Mouse (Mus musculus) heart, embryonic 11.5 days (tissue): ENCODE measurements around the gene Phlda1. TPM values are rescaled to one million over a fixed set of nuclear protein-coding genes. Genes with fewer than 3 reads are reported as not detected.

ENCODE experiments used
- ATAC-seq: fragments of 200-750 bp; cut with Nextera tagmentation; replicated peaks from 2 replicates; pipeline ENCODE4 v1.8.0; 2017; ENCODE audit warnings: moderate library complexity; ENCODE audit not compliant: insufficient number of reproducible peaks, low FRiP score, low TSS enrichment
- H3K27ac ChIP-seq: fragments of 300-500 bp; sonication (generic); 2 replicates; pipeline ENCODE4 v1.5.1; 2014; ENCODE audit warnings: mild to moderate bottlenecking, low read depth, low read length
- H3K27me3 ChIP-seq: fragments of 300-500 bp; sonication (generic); 2 replicates; pipeline ENCODE4 v1.6.1; 2014; ENCODE audit warnings: mild to moderate bottlenecking, low read length, mixed read lengths; ENCODE audit not compliant: control insufficient read depth, insufficient read depth
- H3K36me3 ChIP-seq: fragments of 300-500 bp; sonication (generic); 2 replicates; pipeline ENCODE4 v1.6.1; 2014; ENCODE audit warnings: mild to moderate bottlenecking, low read length, moderate library complexity, mixed read lengths; ENCODE audit not compliant: control insufficient read depth, insufficient read depth
- H3K4me1 ChIP-seq: fragments of 300-500 bp; sonication (generic); 2 replicates; pipeline ENCODE4 v1.6.1; 2014; ENCODE audit warnings: low read length; ENCODE audit not compliant: control insufficient read depth, insufficient read depth
- H3K4me2 ChIP-seq: fragments of 300-500 bp; sonication (generic); 2 replicates; pipeline ENCODE4 v1.6.1; 2014; ENCODE audit warnings: mild to moderate bottlenecking, moderate library complexity
- H3K4me3 ChIP-seq: fragments of 300-500 bp; sonication (generic); 2 replicates; pipeline ENCODE4 v1.5.1; 2014; ENCODE audit warnings: low read depth, low read length
- H3K9ac ChIP-seq: fragments of 300-500 bp; sonication (generic); 2 replicates; pipeline ENCODE4 v1.6.1; 2014; ENCODE audit warnings: mild to moderate bottlenecking, low read depth, low read length, moderate library complexity
- H3K9me3 ChIP-seq: fragments of 300-500 bp; sonication (generic); replicated peaks from 2 replicates; pipeline ENCODE4 v1.6.1; 2016; ENCODE audit warnings: low read length; ENCODE audit not compliant: control insufficient read depth
- WGBS: fragments of 180-500 bp; shearing (Covaris S2); extraction: QIAGEN DNeasy Blood & Tissue Kit; methylation state at CpG from one replicate; pipeline ENCODE4 v1.1.7; 2014; ENCODE audit not compliant: insufficient replicate concordance; 5-methylcytosine and 5-hydroxymethylcytosine counted together
- polyA plus RNA-seq: library from polyadenylated mRNA; unstranded; fragments of >200 nt; fragmentation: Nextera tagmentation; extraction: Ambion mirVana; gene quantifications from 2 replicates; pipeline ENCODE4 v1.2.1, GENCODE M21; 2014

Gene Phlda1
- polyA plus RNA-seq, 1 experiment from 2014 or later = 22.2 TPM

DNA sequence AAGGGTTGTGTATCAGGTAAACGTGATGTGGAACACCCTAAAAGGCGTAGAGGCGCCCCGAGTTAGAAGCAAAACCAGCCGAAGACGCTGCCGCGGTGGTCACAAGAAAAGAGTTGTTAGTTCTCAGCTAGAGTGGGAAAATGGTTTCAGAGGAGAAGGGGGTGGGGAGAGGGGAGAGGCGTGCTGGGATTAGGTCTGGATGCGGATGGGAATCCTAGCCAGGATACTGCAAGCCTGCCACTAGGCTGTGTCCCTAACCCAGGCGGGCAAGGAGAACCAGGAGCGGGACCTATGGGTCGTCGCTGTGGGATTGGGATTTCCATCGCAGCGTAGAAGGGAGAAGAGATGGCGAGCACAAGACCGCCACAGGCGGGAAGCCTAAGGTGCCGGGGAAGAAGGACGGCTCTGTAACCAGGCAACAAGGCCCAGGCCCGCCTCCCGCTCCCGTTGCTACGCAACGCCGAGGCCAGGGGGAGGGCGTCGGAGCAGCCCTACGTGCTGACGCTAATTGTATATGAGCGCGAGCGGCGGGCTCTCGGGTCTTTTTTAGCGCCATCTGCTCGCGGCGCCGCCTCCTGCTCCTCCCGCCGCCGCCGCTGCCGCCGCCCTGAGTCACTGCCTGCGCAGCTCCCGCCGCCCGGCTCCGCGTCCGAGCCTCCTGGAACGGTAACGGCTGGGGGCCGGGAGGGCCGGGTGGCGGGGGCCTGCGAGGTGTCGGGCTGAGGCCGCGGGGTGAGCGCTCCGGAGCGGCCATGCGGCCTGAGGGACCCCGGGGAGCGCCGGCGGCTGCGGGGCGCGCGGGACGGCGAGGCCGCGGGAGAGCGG, 33.2 kb upstream of the Phlda1 start, which contains the start of gene Nap1l1:
Gene Nap1l1, plus strand, starts transcription at position 538 of the 825 bp plus-strand sequence.
- peak; percentile 99 for ATAC-seq
- peak within 1 kb of the TSS; percentile 94 for H3K27ac ChIP-seq
- H3K9me3 ChIP-seq = no peaks in the 10 kb centered on the region
- peak within 1 kb of the TSS; percentile 98 for H3K9ac ChIP-seq
- peak within 1 kb of the TSS; percentile 82 for H3K4me2 ChIP-seq
- no peaks in the 10 kb centered on the region for H3K27me3 ChIP-seq
- peak within 1 kb of the TSS; percentile 98 for H3K4me3 ChIP-seq
- peaks cover 11% of the 10 kb centered on the region for H3K4me1 ChIP-seq
- H3K36me3 ChIP-seq = 0 out of 2 replicates have a peak, but pooled peaks cover 3% of the 10 kb centered on the region
- WGBS = under 1% methylated on average over 67 of the region's 80 CpGs

- Histone ChIP-seq H3K9ac (peak overlapping the region; percentile 98), H3K27ac (peak overlapping the region; percentile 94), H3K27me3 (no peaks in the 10 kb centered on the region), H3K36me3 (0 out of 2 replicates have a peak, but pooled peaks cover 3% of the 10 kb centered on the region), H3K9me3 (no peaks in the 10 kb centered on the region), H3K4me2 (peak overlapping the region; percentile 82), H3K4me1 (peaks cover 11% of the 10 kb centered on the region), H3K4me3 (peak overlapping the region; percentile 98)
- peak; percentile 70 for ATAC-seq
- WGBS = under 1% methylated on average over 54 of the region's 58 CpGs
Measured at GRCm38 (mm10) chr10:111473511-111474371, 32.3 kb upstream of the Phlda1 start.

DNA sequence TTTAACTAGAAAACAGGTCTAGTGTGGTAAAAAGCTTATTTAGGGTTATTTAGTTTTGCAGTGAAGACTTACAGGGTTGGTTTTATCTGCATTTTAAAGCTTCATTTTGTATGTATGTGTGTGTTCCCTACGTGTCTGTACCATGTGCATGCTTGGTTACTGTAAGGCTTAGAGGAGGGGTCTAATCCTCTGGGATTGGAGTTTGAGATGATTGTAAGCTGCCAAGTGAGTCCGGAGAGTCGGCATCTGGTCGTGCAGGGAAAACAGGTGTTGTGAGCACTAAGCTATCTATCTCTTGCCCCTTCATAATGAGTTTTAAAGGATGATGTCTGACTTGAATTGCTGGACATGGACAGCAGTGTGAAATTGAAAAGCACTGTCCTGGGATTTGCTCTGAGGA, 29.8 kb upstream of the Phlda1 start:
- 0 out of 2 replicates have a peak, but pooled peaks cover 5% of the 10 kb centered on the region for H3K36me3 ChIP-seq
- H3K4me1 ChIP-seq = peaks cover 11% of the 10 kb centered on the region
- H3K4me3 ChIP-seq = no peak overlapping the region
- H3K4me2 ChIP-seq = no peak overlapping the region
- H3K27me3 ChIP-seq = no peaks in the 10 kb centered on the region
- WGBS = 57% methylated on average over 4 of the region's 4 CpGs
- H3K9ac ChIP-seq = no peak overlapping the region
- H3K27ac ChIP-seq = no peak overlapping the region
- H3K9me3 ChIP-seq = no peaks in the 10 kb centered on the region
- ATAC-seq = no peak

DNA sequence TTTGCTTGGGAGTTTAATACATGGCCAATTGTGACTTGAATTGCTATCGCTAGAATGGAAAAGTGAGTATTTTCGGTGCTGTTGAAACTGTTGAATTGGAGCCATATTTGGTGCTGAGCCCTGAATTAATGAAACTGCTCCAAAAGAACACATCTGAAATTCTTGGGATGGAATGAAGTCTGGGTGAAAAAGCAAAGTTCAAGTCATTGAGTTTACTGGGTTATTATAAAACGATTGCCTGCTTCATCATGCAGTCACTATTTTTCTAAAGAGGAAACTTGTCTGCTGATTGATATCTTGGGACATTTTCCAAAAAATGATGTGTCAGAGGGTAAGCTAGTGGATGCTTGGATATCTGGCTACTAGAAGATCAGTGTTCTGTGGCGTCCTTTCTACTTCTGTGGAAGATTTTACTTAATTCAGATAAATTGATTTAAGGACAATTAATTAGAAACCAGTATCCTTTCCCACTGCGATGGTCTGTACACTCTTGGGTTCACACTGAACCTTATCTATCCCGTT, 29.0 kb upstream of the Phlda1 start:
- Histone ChIP-seq H3K9ac (no peak overlapping the region), H3K4me2 (no peak overlapping the region), H3K4me1 (peaks cover 11% of the 10 kb centered on the region), H3K36me3 (0 out of 2 replicates have a peak, but pooled peaks cover 9% of the 10 kb centered on the region), H3K27me3 (no peaks in the 10 kb centered on the region), H3K4me3 (no peak overlapping the region), H3K9me3 (no peaks in the 10 kb centered on the region), H3K27ac (no peak overlapping the region)
- no peak for ATAC-seq
- 82% methylated on average over 6 of the region's 6 CpGs for WGBS

DNA sequence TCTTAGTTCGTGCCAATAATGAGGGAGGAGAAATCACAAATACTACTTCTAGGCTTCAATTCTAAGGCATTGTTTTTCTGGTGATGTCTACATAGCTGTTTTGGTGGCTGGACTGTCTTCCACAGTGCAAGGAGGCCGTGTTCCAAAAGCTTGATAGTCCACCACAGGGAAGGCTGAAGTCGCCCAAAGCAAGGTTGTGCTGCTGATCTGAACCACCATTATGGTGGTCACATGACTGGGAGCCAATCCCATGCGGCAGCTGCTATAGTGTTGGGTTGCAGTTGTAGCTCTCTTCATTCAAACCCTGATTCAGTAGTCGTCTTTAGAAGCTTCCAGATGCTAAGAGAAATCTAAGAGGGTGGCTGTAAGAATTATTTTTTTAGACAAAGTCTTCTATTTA, 26.5 kb upstream of the Phlda1 start:
- Histone ChIP-seq H3K36me3 (peaks cover 11% of the 10 kb centered on the region; the same call in 1 of the 2 replicates), H3K27me3 (no peaks in the 10 kb centered on the region), H3K4me3 (no peak overlapping the region), H3K9ac (no peak overlapping the region), H3K4me1 (peaks cover 16% of the 10 kb centered on the region), H3K27ac (no peak overlapping the region), H3K4me2 (no peak overlapping the region), H3K9me3 (no peaks in the 10 kb centered on the region)
- WGBS = 81% methylated on average over 5 of the region's 5 CpGs
- no peak for ATAC-seq

- H3K36me3 ChIP-seq = peaks cover 19% of the 10 kb centered on the region
Measured at GRCm38 (mm10) chr10:111482654-111483053, 23.4 kb upstream of the Phlda1 start.

DNA sequence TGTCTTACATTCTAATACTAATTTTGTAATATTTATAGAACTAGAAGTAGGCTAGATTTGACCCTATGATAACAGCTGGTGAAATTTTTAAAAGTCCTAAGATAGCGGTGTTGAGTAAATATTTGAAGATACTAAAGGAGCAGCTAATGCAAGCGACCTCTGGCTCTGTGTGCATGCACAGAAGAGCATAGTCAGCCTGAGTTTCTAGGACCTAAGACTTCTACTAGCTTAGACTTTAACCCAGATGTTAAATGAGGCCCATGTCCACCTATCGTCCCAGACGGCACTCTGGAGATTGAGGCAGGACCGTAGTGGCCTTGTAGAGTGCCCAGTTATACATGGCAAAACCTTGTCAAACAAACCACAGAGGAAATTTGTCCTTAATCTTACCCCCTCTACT, 22.0 kb upstream of the Phlda1 start:
- ATAC-seq = no peak
- Histone ChIP-seq H3K9me3 (no peaks in the 10 kb centered on the region), H3K36me3 (peaks cover 27% of the 10 kb centered on the region), H3K4me2 (no peak overlapping the region), H3K4me3 (no peak overlapping the region), H3K27ac (no peak overlapping the region), H3K9ac (no peak overlapping the region), H3K4me1 (peaks cover 8% of the 10 kb centered on the region; the same call in 1 of the 2 replicates), H3K27me3 (no peaks in the 10 kb centered on the region)
- 72% methylated on average over 5 of the region's 5 CpGs for WGBS

More at GRCm38 (mm10) chr10:111482654-111483053, 23.4 kb upstream of the Phlda1 start:
- no peaks in the 10 kb centered on the region for H3K27me3 ChIP-seq
- H3K4me1 ChIP-seq = peaks cover 8% of the 10 kb centered on the region; the same call in 1 of the 2 replicates
- no peaks in the 10 kb centered on the region for H3K9me3 ChIP-seq
- H3K27ac ChIP-seq = no peak overlapping the region
- no peak overlapping the region for H3K9ac ChIP-seq
- ATAC-seq = no peak
- 84% methylated on average over 2 of the region's 2 CpGs for WGBS
- no peak overlapping the region for H3K4me2 ChIP-seq
- H3K4me3 ChIP-seq = no peak overlapping the region

DNA sequence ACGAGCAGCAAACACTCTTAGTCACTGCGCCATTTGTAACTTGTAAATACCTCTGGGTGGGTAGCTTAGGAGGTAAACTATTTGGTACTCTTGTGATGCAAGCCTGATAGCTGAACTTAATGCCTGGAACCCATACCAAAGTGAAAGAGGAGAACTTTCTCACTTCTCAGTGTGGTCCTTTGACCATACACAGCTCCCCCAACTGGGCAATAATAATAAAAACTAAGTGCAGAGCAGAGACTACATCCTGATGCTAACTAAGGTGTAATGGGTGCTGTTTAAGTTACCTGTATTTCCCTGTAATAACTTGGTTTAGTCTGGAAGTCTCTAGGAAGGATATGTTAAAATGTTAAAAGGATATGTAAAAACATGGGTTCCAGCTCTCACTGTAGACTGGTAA, 17.3 kb upstream of the Phlda1 start:
- Histone ChIP-seq H3K4me3 (no peak overlapping the region), H3K36me3 (peaks cover 32% of the 10 kb centered on the region), H3K27me3 (no peaks in the 10 kb centered on the region), H3K9ac (no peak overlapping the region), H3K4me1 (peaks cover 7% of the 10 kb centered on the region; the same call in 1 of the 2 replicates), H3K9me3 (no peaks in the 10 kb centered on the region), H3K27ac (no peak overlapping the region), H3K4me2 (no peak overlapping the region)
- no peak for ATAC-seq
- 87% methylated on average over 2 of the region's 2 CpGs for WGBS
